Mouse (Mus musculus): ENCODE results near the gene Phf5a. TPM values are rescaled to one million over a fixed set of nuclear protein-coding genes. Genes with fewer than 3 reads are reported as not detected.

Phf5a gene
- 117 and 130 TPM in 2 replicates for polyA plus RNA-seq (2014; fragmentation: Nextera tagmentation; extraction: Ambion mirVana)

DNA sequence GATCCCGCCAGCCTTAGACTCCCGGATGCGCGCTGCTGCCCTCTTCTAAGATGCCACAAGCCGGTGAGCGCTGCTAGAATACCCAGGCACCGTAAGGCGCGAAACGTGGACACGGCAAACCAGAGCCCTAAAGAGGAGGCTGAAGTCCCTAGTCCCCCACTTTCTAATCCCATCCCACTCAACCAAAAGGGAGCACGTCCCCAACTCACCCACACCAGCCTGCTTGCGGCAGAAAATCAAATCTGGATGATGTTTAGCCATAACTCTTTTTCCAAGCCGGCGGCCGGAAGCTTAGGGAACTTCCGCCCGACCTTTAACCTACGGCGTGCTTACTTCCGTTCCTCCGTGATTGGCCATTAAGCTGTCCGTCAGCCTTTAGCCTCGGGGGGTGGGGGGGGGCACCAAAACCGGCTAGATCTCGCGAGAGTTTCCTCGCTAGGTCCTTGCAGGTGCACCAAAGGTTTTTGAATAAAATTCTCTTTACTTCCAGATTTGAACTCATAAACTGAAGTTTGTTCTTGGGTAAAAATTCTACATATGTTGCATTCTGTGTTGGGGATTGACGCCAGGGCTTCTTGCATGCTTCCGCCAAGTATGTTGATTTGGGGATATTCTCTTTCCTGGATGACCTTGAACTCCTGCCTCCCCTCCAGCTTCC lies at the start of gene Phf5a:
TSS of gene Phf5a (minus strand) at position 308 of the 658 bp plus-strand sequence.
- peaks cover 38% of the 10 kb centered on the region for H3K36me3 ChIP-seq (replicated peaks; ENCODE audit: control insufficient read depth, insufficient read depth)
- peak within 1 kb of the TSS; percentile 99 for H3K27ac ChIP-seq
- no peaks in the 10 kb centered on the region for H3K27me3 ChIP-seq (ENCODE audit: control insufficient read depth, insufficient read depth, low read length)
- no peaks in the 10 kb centered on the region for H3K9me3 ChIP-seq (ENCODE audit: control insufficient read depth, low read length)
- under 1% methylated on average over 30 of the region's 30 CpGs for WGBS
- peak within 1 kb of the TSS; percentile 72 for H3K4me3 ChIP-seq (replicated peaks; ENCODE audit: low read length)
- peak; percentile 89 for ATAC-seq (ENCODE audit: low FRiP score)
- H3K4me2 ChIP-seq (replicated peaks), result peak within 1 kb of the TSS; percentile 74
- H3K4me1 ChIP-seq (replicated peaks; ENCODE audit: control insufficient read depth, insufficient read depth, low read length), result peaks cover 16% of the 10 kb centered on the region
- peak; percentile 98 for DNase-seq (ENCODE audit: low spot score)
- peak within 1 kb of the TSS; percentile 82 for H3K9ac ChIP-seq

DNA sequence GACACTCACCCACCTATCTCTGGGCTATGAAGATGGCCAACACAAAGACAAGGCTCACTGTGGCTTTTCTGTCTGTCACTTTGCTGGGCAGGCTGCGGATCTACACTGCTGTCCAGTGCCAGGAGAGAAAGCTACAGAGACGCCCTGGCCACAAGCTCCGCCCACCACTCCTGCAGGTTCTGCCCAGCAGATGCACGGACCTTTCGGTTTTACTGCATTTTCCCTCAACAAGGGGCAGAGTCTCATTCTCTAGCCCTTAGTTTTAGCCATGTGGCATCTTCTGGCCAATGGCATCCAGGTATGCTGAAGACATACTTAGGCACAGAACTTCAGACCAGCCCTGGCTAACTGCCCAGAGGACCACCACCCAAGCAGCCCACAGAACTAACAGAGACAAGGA lies 49.5 kb upstream of the Phf5a start:
- Histone ChIP-seq H3K9ac (no peak overlapping the region), H3K9me3 (ENCODE audit: control insufficient read depth, low read length) (no peaks in the 10 kb centered on the region), H3K4me2 (replicated peaks) (no peak overlapping the region), H3K27me3 (ENCODE audit: control insufficient read depth, insufficient read depth, low read length) (no peaks in the 10 kb centered on the region), H3K36me3 (replicated peaks; ENCODE audit: control insufficient read depth, insufficient read depth) (peaks cover 7% of the 10 kb centered on the region), H3K4me3 (replicated peaks; ENCODE audit: low read length) (no peak overlapping the region), H3K4me1 (replicated peaks; ENCODE audit: control insufficient read depth, insufficient read depth, low read length) (peaks cover 21% of the 10 kb centered on the region), H3K27ac (peak overlapping the region; percentile 6; the same call in 1 of the 2 replicates)
- no peak for ATAC-seq (ENCODE audit: low FRiP score)
- WGBS, result 80% methylated on average over 5 of the region's 5 CpGs
- DNase-seq (ENCODE audit: low spot score), result no peak

- Histone ChIP-seq H3K4me3 (replicated peaks; ENCODE audit: low read length) (no peak overlapping the region), H3K4me2 (replicated peaks) (no peak overlapping the region), H3K9ac (no peak overlapping the region), H3K27ac (0 out of 2 replicates have a peak overlapping the region, but pooled peaks have one; percentile 6), H3K4me1 (replicated peaks; ENCODE audit: control insufficient read depth, insufficient read depth, low read length) (peaks cover 21% of the 10 kb centered on the region), H3K27me3 (ENCODE audit: control insufficient read depth, insufficient read depth, low read length) (no peaks in the 10 kb centered on the region), H3K36me3 (replicated peaks; ENCODE audit: control insufficient read depth, insufficient read depth) (peaks cover 13% of the 10 kb centered on the region), H3K9me3 (ENCODE audit: control insufficient read depth, low read length) (no peaks in the 10 kb centered on the region)
- 74% methylated on average over 10 of the region's 10 CpGs for WGBS
- DNase-seq (ENCODE audit: low spot score), result no peak
- ATAC-seq (ENCODE audit: low FRiP score), result no peak
These were observed 49.0 kb upstream of the Phf5a start for GRCm38 (mm10) chr15:81920546-81921217.

GRCm38 (mm10) chr15:81919062-81919461 lies 47.4 kb upstream of the Phf5a start:
- peaks cover 29% of the 10 kb centered on the region for H3K36me3 ChIP-seq (replicated peaks; ENCODE audit: control insufficient read depth, insufficient read depth)
- no peak overlapping the region for H3K9ac ChIP-seq
- H3K4me1 ChIP-seq (replicated peaks; ENCODE audit: control insufficient read depth, insufficient read depth, low read length), result peaks cover 5% of the 10 kb centered on the region; the same call in 1 of the 2 replicates
- no peak overlapping the region for H3K27ac ChIP-seq
- H3K9me3 ChIP-seq (ENCODE audit: control insufficient read depth, low read length), result no peaks in the 10 kb centered on the region
- DNase-seq (ENCODE audit: low spot score), result no peak
- no peak for ATAC-seq (ENCODE audit: low FRiP score)
- H3K27me3 ChIP-seq (ENCODE audit: control insufficient read depth, insufficient read depth, low read length), result no peaks in the 10 kb centered on the region
- WGBS, result 88% methylated on average over 5 of the region's 5 CpGs
- no peak overlapping the region for H3K4me3 ChIP-seq (replicated peaks; ENCODE audit: low read length)
- no peak overlapping the region for H3K4me2 ChIP-seq (replicated peaks)

GRCm38 (mm10) chr15:81917621-81918463 lies 46.1 kb upstream of the Phf5a start:
- Histone ChIP-seq H3K9me3 (ENCODE audit: control insufficient read depth, low read length) (no peaks in the 10 kb centered on the region), H3K9ac (no peak overlapping the region), H3K36me3 (replicated peaks; ENCODE audit: control insufficient read depth, insufficient read depth) (peaks cover 41% of the 10 kb centered on the region), H3K27ac (no peak overlapping the region), H3K4me2 (replicated peaks) (no peak overlapping the region), H3K4me1 (replicated peaks; ENCODE audit: control insufficient read depth, insufficient read depth, low read length) (peaks cover 5% of the 10 kb centered on the region; the same call in 1 of the 2 replicates), H3K4me3 (replicated peaks; ENCODE audit: low read length) (no peak overlapping the region), H3K27me3 (ENCODE audit: control insufficient read depth, insufficient read depth, low read length) (no peaks in the 10 kb centered on the region)
- DNase-seq (ENCODE audit: low spot score) (peak; percentile 66), ATAC-seq (ENCODE audit: low FRiP score) (no peak)
- WGBS, result 56% methylated on average over 6 of the region's 6 CpGs

GRCm38 (mm10) chr15:81917201-81917600 lies 45.5 kb upstream of the Phf5a start:
- ATAC-seq (ENCODE audit: low FRiP score), result no peak
- Histone ChIP-seq H3K4me3 (replicated peaks; ENCODE audit: low read length) (no peak overlapping the region), H3K9ac (no peak overlapping the region), H3K4me1 (replicated peaks; ENCODE audit: control insufficient read depth, insufficient read depth, low read length) (peaks cover 5% of the 10 kb centered on the region; the same call in 1 of the 2 replicates), H3K4me2 (replicated peaks) (no peak overlapping the region), H3K27me3 (ENCODE audit: control insufficient read depth, insufficient read depth, low read length) (no peaks in the 10 kb centered on the region), H3K36me3 (replicated peaks; ENCODE audit: control insufficient read depth, insufficient read depth) (peaks cover 47% of the 10 kb centered on the region), H3K9me3 (ENCODE audit: control insufficient read depth, low read length) (no peaks in the 10 kb centered on the region), H3K27ac (no peak overlapping the region)
- DNase-seq (ENCODE audit: low spot score), result no peak
- 93% methylated on average over 12 of the region's 12 CpGs for WGBS

- Histone ChIP-seq H3K27ac (no peak overlapping the region), H3K4me2 (replicated peaks) (no peak overlapping the region), H3K4me1 (replicated peaks; ENCODE audit: control insufficient read depth, insufficient read depth, low read length) (no peaks in the 10 kb centered on the region), H3K27me3 (ENCODE audit: control insufficient read depth, insufficient read depth, low read length) (no peaks in the 10 kb centered on the region), H3K4me3 (replicated peaks; ENCODE audit: low read length) (no peak overlapping the region), H3K36me3 (replicated peaks; ENCODE audit: control insufficient read depth, insufficient read depth) (peaks cover 62% of the 10 kb centered on the region), H3K9ac (no peak overlapping the region), H3K9me3 (ENCODE audit: control insufficient read depth, low read length) (no peaks in the 10 kb centered on the region)
- ATAC-seq (ENCODE audit: low FRiP score) (no peak), DNase-seq (ENCODE audit: low spot score) (no peak)
- WGBS, result 90% methylated on average over 5 of the region's 5 CpGs
These were observed 44.0 kb upstream of the Phf5a start for GRCm38 (mm10) chr15:81915663-81916062.

- Histone ChIP-seq H3K36me3 (replicated peaks; ENCODE audit: control insufficient read depth, insufficient read depth) (peaks cover 70% of the 10 kb centered on the region), H3K4me2 (replicated peaks) (no peak overlapping the region), H3K27ac (no peak overlapping the region), H3K4me3 (replicated peaks; ENCODE audit: low read length) (no peak overlapping the region), H3K4me1 (replicated peaks; ENCODE audit: control insufficient read depth, insufficient read depth, low read length) (no peaks in the 10 kb centered on the region), H3K9ac (no peak overlapping the region), H3K27me3 (ENCODE audit: control insufficient read depth, insufficient read depth, low read length) (no peaks in the 10 kb centered on the region), H3K9me3 (ENCODE audit: control insufficient read depth, low read length) (no peaks in the 10 kb centered on the region)
- DNase-seq (ENCODE audit: low spot score) (no peak), ATAC-seq (ENCODE audit: low FRiP score) (no peak)
- WGBS, result 88% methylated on average over 5 of the region's 5 CpGs
These were observed 43.0 kb upstream of the Phf5a start for GRCm38 (mm10) chr15:81914668-81915067.

DNA sequence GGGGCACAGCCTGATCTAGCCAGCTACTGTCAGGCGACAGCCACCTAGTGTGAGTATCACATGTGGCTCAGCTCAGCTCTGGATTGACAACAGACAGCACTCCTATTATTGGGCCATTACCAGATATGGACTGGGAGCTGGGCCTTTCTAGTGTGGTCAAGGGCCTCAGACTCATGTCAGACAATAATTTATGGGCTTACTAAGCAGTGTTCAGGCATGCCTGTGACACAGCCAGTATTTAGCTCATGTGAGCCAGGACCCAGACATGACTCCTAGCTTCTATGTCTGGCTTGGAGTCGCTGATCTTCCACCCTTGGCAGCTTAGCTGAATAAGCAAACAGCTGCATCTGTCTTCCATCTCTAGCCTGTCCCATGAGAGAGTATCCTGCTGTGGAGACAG lies 40.8 kb upstream of the Phf5a start:
- H3K4me1 ChIP-seq (replicated peaks; ENCODE audit: control insufficient read depth, insufficient read depth, low read length), result no peaks in the 10 kb centered on the region
- DNase-seq (ENCODE audit: low spot score), result no peak
- H3K27ac ChIP-seq, result no peak overlapping the region
- peaks cover 88% of the 10 kb centered on the region for H3K36me3 ChIP-seq (replicated peaks; ENCODE audit: control insufficient read depth, insufficient read depth)
- H3K9me3 ChIP-seq (ENCODE audit: control insufficient read depth, low read length), result no peaks in the 10 kb centered on the region
- no peak overlapping the region for H3K4me3 ChIP-seq (replicated peaks; ENCODE audit: low read length)
- H3K4me2 ChIP-seq (replicated peaks), result no peak overlapping the region
- ATAC-seq (ENCODE audit: low FRiP score), result no peak
- H3K27me3 ChIP-seq (ENCODE audit: control insufficient read depth, insufficient read depth, low read length), result no peaks in the 10 kb centered on the region
- no peak overlapping the region for H3K9ac ChIP-seq
- 83% methylated on average over 2 of the region's 2 CpGs for WGBS

Data from hindbrain, embryonic 14.5 days (tissue).